Mouse (Mus musculus) gastrocnemius, postnatal 10 days (tissue): ENCODE measurements at regions not wholly inside any gene's neighbourhood (a gene's known extent, or its start where the extent isn't known, plus 50 kb on each side); places are given as distances from the start of the nearest gene placed in this dataset.

Source experiments
- DNase-seq: peaks from one replicate; pipeline ENCODE4 v3.0.0; 2021; ENCODE audit warnings: mixed read lengths

GRCm38 (mm10) chr2:38420498-38420897 lies 81.4 kb downstream of the Lhx2 start:
- no peak for DNase-seq

- no peak for DNase-seq
Measured at GRCm38 (mm10) chr2:38422406-38422805, 83.3 kb downstream of the Lhx2 start.

- no peak for DNase-seq
Measured at GRCm38 (mm10) chr2:38423886-38424277, 84.8 kb downstream of the Lhx2 start.

- DNase-seq, result no peak
Measured at GRCm38 (mm10) chr2:38424278-38424931, 85.3 kb downstream of the Lhx2 start.

- DNase-seq, result no peak
Measured at GRCm38 (mm10) chr2:38424976-38425375, 85.9 kb downstream of the Lhx2 start.

- DNase-seq, result peak; percentile 81
Measured at GRCm38 (mm10) chr2:38429752-38430378, 81.6 kb upstream of the Nek6 start.

GRCm38 (mm10) chr2:38431546-38431945 lies 79.9 kb upstream of the Nek6 start:
- DNase-seq, result no peak

GRCm38 (mm10) chr2:38433736-38434135 lies 77.7 kb upstream of the Nek6 start:
- no peak for DNase-seq

GRCm38 (mm10) chr2:38436701-38437100 lies 74.7 kb upstream of the Nek6 start:
- DNase-seq, result no peak

- no peak for DNase-seq
Measured at GRCm38 (mm10) chr2:38439191-38439590, 72.3 kb upstream of the Nek6 start.

GRCm38 (mm10) chr2:38439973-38440372 lies 71.5 kb upstream of the Nek6 start:
- no peak for DNase-seq

- no peak for DNase-seq
Measured at GRCm38 (mm10) chr2:38449092-38449491, 62.4 kb upstream of the Nek6 start.

GRCm38 (mm10) chr2:38456571-38456970 lies 54.9 kb upstream of the Nek6 start:
- no peak for DNase-seq

GRCm38 (mm10) chr2:38460367-38460766 lies 51.1 kb upstream of the Nek6 start:
- no peak for DNase-seq

- DNase-seq, result peak; percentile 14
Measured at GRCm38 (mm10) chr2:38460825-38461540, 50.5 kb upstream of the Nek6 start.
